Mouse (Mus musculus) heart, adult 9 months (tissue): ENCODE data around the gene Igf2bp2.
A peak's percentile ranks its signal among the peaks of the same experiment; 100 is the strongest.

Source experiments
- DNase-seq, 2 experiments: peaks; one replicate each; pipeline ENCODE4 v3.0.0; 2022; ENCODE audit warnings: low spot score in 2 of 2

Igf2bp2 gene

DNA sequence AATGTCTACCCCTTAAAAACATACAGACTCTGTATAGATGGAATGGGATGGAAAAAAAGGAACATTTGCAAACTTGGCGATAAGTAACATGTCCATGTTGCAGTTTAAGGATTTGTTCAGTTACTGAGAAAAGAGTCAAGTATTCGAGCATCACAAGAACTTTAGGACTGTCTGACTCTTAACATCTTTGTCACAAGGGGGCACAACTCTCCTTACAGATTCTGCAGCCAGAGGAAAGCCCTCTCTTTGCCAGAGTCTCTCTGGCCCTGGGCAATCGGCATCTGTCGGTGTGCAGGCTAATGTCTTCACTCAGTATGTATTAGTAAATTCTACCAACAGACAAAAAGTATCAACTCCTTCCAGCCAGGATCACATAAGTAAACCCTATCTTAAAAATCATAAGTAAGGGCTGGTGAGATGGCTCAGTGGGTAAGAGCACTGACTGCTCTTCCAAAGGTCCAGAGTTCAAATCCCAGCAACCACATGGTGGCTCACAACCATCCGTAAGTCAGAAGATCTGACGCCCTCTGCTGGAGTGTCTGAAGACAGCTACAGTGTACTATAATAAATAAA lies 57.0 kb downstream of the Igf2bp2 start:
- no peak for DNase-seq

DNA sequence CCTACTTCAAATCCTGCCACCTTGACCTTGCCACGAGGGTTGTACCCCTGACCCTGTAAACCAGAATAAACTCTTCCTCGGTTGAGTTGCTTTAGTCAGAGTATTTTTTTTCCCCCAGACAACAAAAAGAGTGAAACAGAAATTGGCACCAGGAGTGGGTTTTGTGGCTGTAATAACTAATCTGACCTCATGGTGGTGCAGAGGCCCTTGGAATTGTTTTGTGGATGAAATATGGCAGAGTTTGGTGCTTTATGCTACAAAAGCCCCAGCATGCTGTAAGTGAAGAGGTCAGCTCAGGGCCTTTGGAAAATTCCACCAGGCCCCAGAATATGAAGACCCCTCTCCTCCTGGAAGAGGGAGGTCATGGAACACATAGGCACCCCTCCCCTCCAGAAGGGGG lies 63.0 kb downstream of the Igf2bp2 start:
- DNase-seq, result no peak

DNA sequence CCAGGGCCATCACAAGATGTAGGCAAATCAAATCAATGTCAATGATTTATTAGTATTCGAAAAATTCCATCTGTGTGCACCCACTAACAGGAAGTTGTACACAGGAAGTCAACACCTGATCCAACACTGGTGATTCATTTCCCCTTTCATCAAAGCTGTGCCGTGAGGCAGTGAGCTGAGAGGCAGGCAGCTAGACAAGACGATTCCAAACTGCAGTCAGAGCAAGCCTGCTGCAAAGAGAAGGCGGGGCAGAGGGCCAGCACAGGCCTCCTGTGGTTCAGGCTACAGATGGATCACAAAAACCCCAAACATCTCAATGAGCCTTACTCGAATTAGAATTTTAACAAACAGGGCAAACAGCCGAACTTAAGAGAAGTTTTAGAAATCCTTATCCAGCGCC lies 65.4 kb downstream of the Igf2bp2 start:
- no peak for DNase-seq

DNA sequence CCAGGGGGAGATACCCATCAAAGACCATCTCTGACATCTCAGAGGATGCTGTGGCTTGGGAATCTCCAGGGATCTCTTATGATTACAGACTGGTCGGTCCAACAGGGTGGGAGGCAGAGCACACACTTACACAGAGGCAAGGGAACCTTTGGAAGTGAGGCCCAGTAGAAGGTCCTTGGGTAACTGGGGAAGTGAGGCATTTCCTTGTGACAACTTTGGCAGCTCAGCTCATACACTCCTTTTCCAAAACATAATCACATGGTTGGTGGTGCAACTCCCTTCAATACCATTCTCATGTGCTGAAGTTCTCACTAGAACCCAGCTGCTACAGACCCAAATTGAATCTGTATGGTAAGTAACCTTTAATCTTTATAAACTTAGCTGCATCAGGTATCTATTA lies 67.3 kb downstream of the Igf2bp2 start:
- no peak for DNase-seq

DNA sequence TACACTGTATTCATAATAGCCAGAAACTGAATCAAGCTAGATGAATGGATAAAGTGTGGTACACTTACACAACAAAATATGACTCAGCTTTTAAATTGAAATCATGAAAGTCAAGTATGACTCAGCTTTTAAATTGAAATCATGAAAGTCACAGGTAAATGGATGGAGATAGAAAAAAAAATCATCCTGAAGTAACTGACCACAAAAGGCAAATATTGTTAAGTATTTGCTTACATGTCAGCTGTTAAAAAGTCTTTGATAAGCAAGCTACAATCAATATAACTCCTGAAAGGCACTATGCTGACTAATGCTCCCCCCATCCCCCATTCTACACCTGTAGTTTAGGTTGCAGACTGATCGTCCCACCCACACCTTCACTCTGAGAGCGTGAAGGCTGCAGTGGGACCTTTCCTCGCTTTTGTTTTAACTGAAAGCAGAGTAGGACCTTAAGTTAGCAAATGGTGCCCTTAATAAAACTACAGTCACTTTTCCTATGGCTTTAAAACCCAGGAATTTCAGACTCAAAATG lies 71.8 kb downstream of the Igf2bp2 start:
- no peak for DNase-seq

DNA sequence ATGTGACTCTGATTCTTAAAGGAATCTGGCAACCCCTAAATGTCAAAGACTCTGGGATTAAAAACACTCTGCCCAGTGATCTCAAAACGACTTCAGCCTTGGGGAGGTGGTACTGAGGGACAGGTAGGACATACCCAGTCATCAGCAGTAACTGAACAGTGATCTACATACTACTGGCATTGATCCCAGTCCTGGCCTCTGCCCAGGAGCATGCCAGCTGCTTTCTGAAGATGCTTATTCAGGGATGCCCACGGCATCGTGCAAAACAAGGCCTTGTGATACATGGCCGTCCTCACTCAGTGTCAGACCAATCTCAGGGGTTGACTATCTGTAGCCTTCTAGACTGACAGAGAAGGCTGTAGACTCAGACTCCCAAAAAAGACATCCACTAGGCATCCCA lies 77.7 kb downstream of the Igf2bp2 start:
- DNase-seq, result no peak

DNA sequence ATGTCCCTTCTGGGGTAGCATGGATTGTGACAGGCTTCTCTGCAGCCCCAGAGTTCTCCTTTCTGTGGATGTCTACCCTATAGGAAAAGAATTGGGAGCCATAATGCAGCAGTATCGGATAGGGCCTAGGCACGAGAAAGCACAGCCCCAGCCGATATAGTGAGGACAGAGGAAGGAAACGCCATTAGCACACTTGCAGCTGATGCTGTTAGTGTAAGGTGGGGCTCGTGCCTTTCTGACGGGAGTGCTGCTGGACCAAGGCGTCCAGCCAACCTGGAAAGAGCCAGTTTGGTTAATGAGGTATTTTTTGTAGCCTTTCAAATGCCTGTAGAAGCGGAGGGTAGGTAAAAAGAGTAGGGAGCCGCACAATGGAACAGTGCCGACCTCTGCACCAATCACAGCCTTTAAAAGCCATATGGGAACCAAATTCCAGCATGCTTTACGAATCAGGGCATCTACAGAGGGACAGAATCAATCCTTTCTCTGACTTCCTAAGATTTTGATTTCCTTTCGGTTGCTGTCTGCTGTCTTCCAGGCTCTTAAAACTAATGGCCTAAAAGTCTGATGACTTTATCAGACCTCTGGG lies 82.9 kb downstream of the Igf2bp2 start:
- DNase-seq, result no peak

DNA sequence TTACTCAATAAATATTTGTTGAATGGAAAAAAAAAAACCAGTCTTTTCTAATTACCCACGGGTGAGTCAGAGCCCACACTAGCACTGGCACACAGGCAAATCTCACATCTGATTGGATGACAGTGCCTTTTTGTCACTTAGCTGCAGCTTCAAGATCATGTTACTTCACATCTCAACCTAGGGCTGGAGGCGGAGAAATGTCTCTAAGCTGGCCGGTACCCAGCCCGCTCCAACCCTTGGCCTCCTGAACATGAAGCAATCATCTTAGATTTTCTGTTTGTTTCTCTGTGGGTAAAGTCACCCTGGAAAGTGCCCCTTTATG lies 86.5 kb downstream of the Igf2bp2 start:
- peak; percentile 9 to 21 for DNase-seq

DNA sequence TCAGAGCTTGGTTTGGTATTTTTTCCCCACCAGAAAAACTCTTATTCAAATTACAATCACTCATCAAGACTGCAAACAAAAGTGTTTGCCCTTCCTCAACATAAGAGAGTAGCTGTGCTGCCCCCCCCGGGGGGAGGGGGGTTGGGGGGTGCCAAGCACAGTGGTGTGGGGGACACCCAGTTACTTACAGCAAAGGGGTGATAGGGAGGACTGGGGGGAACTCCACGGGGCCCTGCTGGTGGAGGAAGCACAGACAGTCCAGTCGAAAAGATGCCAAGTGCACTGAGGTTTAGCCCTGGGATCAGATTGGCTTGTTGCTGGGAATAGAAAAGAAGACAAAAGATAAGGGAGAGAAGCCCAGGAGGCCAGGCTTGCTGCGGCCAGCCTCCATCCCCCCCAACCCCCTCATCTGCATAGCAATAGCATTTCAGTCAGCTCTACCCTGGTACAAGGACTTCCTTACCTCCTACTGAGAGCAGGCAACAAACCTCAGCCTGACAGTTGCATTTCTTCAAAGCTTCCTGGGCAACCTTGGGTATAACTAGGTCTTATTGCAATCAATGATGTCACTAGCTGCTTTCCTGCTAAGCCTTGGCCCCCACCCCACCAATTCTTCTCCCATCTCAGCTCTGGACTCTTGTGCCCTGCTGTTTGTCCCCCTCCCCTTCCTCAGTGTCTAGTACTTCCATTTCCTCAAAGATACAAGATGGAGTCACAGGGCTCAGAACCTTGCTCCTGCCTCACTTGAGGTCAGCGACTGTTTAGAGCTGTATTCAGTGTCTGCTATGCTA lies 87.1 kb downstream of the Igf2bp2 start:
- no peak for DNase-seq

DNA sequence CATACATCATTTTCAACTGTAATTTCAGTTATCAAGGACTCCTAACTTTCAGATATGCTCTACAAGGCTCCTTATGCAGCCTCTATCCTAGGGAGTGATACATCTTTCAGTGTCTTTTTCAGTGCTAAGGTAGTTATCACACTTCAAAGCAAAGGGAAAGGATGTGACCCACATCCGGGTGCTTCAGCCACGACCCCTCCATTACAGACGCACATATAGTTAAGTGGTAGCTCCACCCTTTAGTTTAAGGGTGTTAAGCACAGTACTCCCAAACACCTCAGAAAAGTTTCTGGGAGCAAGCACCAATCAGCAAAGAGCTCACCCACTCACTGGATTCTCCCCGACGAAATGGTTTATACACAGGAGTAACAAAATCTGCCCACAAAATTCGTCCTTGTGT lies 88.0 kb downstream of the Igf2bp2 start:
- DNase-seq, result no peak

DNA sequence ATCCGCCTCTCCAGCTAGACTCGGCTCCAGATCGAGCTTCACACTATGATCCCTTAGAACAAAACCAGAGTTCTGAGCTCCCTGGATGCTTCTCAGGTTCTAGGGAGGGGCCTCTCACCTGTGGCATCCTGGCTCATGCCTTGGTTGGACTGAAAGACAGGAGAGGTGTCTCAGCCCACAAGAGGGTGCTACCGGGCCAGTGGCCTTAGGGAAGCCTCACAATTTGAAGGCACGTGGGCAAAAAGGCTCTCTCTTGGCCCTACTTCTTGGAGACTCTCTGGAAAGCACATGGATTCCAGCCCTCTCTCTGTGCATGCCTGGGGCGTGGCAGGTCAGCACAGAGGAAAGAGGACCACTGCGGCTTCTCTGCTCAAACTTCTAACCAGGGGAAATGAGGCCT lies 91.7 kb downstream of the Igf2bp2 start:
- DNase-seq, result no peak

DNA sequence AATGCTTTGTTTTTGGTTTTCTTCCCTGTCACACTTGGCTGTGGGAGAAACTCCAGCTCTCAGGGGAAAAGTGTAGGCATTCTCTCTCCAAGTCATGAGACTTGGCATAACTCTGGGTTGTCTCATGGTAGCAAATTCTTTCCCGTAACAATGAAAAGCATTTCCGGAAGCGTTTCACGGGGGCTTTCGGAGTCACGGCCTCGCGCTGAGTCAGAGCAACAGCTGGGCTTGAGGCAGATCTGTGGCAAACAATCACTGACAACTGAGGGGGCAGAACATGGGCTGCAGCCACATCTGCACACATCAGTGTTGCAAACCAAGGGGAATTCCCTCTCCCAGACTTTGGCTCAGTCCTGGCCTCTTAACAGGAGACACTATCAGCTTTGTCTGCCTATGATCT lies 95.7 kb downstream of the Igf2bp2 start:
- DNase-seq, result peak; percentile 62 to 70

DNA sequence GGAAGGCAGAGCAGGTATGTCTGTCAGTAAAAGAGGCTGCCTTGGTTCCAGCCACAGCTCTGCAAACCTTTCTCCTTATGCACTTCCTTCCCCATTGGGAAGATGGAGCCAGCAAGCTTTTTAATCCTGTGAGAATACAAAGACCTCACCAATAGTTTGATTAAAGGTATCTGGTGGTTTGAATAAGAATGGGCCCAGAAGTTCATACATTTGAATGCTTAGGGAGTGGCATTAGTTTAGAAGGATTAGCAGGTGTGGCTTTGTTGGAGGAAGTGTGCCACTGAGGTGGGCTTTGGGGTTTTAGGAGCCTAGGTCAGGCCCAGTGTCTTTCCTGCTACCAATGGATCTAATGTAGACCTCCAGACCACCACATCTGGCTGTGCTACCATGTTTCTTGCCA lies 97.6 kb downstream of the Igf2bp2 start:
- no peak for DNase-seq

DNA sequence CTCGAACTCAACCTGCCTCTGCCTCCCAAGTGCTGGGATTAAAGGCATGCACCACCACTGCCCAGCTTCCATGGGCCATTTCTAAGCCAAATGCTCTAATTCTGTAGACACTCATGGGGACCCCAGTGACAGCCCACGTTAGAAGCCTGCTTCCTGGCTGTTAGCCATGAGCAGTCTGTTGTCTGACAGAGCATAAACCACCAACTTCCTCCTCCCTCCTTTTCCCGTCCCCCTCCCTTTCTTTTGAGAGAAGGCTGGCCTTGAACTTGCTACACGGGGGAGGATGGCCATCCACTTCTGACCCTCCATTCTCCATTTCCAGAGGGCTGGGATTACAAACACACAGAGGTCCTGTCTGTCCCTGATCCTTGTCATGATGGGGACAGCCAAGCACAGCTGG lies 100.8 kb downstream of the Igf2bp2 start:
- no peak for DNase-seq

DNA sequence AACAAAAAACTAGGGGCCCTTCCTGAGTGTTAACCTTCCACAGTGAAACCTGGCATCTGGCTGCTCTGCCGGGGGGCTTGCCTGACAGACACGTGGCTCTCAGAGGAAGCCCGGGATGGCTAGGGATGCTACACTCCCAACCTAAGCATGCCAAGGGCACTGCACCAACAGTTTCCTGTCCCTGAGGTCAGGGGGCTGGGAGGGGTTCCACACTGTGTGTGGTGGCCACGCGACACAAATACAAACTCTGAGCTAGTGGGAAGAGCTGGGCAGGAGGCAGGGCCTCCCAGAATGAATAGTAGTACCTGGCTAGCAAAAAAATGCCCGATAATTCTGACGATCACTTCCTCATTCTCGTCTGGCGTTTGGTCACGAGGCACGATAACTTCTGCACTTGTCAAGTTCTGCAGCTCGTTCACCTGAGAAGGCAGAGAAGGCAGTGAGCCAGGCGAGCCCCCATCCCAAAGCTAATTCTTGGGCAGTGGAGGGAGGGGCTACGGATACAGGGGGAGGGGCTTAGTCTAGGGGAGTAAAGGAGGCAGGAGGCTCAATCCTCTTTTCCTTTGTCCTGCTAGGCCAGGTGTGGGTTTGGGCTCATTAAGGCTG lies 101.4 kb downstream of the Igf2bp2 start:
- no peak for DNase-seq

DNA sequence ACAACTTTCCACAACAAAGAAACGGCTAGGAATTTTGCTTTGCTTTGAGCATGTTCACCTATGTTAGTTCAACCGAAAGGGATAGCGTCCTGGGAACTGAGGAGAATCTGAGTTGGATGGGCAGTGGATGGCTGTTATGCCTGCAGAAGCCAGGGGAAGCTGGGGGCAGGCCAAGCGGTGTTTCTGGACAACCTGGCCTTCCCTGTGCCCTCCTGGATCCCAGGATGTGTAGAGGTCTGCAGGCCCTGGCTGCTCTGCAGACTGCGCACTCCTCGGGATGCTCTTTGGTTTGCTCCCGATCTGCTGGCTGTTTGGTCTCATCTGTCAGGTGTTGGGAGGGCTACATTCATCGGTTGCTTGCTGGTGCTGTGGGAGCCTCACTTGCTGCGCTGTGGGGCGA lies 102.7 kb downstream of the Igf2bp2 start:
- DNase-seq, result no peak

DNA sequence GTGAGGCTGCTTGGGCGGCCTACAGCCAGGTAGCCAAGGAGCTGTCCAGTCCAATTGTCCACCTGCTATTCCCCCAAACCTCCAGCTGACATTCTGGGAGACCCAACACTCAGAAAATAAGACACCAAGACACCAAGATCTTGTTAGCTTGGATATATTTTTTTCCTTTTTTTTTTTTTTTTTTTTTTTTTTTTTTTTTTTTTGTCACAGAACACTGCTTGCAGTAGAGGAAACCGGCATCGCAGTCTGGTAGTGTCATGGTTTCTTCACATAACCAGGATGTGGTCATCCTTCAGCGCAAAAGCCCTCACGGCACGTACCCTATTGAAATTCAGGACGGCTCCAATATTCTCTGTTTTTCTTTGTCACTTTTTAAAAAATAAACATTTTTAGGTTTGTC lies 104.2 kb downstream of the Igf2bp2 start:
- no peak for DNase-seq

DNA sequence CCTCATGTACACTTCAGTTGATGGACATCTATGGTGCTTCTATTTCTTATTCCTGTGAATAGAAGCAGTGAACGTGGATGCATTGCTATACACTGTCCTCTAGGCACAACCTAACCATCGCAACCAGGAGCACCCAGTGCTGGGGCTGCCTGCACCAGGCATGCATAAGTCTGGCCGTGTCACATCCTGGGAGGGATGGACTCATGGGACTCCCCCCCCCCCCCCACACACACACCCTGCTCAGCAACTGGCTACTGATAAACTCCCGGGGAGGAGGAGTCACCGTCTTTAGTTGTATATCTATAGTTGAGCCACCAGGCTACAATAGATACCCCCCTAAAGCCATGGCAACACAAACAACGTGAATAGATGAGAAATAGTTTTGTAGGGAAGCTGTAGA lies 105.6 kb downstream of the Igf2bp2 start:
- DNase-seq, result no peak

DNA sequence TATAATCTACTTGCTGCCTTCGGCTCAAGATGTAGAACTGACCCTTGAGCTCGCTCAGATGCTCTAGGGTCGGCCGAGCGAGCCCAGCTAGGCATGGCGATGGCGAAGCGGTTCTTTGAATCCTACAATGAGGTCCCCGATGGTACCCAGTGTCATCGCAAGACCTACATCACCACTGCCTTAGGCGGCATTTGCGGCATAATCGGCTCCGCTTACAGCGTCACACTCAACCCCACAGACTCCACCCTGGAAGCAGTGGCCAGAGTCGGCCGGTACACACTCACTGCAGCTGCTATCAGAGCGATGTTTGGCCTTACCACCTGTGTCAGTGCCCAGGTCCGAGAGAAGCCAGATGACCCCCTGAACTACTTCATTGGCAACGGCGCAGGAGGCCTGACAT lies 109.7 kb downstream of the Igf2bp2 start:
- no peak for DNase-seq

DNA sequence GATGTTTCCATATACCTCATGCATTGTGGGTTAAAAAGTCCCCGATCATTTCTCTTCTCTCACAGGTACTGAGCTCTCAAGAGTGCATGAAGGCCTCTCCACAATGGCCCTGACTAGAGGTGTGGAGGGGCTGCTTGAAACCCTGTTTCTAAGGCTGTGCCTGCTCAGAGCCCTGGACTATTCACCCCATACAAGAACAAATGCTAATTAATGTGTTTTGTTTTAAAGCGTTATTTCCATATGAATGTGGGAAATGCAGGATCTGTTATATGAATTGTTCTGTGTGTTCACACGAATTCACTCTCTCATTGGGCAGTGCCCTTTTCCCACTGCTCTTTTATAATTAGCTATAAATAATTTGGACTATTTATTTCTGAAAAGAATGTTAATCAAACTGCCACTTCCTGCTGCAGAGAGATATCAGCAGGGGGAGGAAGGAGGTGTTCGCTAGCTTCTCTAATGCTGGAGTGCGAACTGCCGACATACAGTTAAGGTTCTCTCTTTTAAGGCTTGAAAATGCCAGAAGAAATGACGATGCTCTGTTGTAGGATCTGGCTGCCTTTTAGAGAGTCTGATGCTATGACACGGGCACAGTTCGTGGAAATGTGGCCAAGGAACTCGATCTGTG lies 116.2 kb downstream of the Igf2bp2 start:
- DNase-seq, result no peak

DNA sequence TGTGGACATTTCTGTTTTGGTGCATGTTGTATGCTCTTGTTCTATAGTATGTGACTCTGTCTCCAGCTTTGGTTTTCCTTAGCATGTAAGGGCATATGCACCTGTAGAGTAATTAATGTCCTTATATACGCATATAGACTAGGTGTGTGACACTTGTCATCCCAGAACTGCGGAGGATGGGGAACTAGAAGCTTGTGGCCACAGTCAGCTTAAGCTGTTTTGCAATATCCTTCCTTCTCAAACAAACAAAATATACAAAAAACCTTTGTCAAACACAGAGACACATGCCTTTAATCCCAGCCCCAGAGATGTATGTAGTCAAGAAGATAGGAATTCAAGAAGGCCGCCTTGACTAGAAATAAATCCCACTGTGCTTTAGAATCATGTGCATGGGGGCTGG lies 117.2 kb downstream of the Igf2bp2 start:
- DNase-seq, result no peak

DNA sequence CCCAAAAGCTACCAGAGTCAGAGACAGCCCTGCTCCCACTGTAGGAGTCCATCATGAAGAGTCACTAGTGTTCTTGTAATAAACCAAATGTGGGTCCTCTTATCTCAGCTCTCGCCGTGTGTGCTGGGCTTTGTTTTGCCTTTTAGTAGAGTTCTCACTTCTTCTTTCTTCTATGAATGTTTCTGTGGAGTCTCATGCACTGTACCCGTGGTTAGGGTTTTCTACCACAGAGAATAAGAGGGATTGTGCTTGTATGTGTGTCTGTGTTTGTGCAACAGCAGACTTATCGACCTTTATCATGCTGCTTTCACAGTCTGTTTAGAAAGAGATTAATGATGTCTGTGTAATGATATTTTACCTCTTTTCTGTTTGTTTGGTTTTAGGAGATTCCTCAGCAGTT lies 119.3 kb downstream of the Igf2bp2 start:
- no peak for DNase-seq

DNA sequence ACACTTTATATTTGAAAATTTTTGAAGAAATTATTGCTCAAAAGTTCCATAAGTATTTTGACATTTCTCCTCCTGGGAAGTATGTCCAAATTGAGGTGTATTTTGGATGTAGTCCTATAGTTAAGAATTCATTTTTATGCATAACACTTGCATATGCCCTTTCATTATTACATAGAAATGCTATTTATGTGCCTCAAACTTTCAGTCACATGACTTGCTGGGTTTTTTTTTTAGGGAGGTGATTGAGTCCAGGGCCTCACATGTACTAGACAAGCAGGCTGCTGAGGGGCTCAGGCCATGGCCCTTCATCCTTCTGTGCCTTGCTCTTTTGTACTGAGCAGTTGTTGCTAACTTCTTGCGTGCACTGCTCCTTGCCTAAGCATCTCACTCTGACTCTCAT lies 123.1 kb downstream of the Igf2bp2 start:
- DNase-seq, result no peak
